In the genomic region with DNA sequence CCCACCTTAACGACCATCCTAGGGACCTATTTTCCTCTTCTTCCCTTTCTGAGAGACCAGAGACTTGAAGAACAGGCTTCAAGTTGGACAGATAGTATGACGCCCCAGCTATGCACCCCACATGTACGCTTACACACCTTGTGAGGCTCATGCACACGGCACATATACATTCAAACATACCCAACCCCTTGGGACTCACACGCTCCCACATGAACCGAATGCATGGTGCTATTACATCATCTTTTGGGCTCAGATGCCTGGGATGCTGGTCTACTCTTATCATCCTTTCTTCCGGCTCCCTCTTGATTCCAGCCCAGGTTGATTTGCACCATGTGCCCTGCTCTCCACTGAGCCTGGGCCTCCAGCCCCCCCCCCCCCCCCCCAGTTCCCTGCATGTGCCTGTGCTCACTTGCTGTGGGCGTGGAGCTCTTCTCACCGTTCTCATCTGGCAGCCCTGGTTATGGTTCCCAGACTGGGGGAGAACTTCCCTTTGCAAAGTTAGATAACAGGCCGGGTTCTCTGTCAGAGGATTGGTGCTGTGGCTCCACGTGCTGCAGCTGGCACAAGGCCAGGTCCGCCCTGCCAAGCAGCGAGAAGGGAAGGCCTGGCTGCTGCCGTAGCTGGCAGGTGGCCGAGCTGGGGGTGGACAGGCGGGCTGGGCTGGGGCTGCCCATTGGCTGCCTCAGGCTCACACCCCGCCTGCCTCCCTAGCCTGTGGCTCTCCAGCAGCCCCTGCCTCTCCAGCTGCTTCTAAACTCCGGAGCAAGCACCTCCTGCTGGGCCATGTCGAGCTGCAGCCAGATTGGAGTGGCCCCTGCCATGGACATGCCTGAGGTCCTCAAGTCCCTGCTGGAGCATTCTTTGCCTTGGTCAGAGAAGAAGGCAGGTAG, we compare ENCODE assay signal across 8 mouse cellular contexts. TPM values are rescaled to one million over a fixed set of nuclear protein-coding genes. Genes with fewer than 3 reads are reported as not detected.
DNase-seq lines count a peak whose midpoint lies in the region; ATAC-seq and TF ChIP-seq lines count a peak whose summit lies in the region.

A gene (plus strand): TSS at position 421 of the 890 bp plus-strand sequence.

- no peaks in the 10 kb centered on the region for H3K9me3 ChIP-seq in ES-Bruce4 (replicated peaks; ENCODE audit: control insufficient read depth, insufficient read depth, low read length, poor library complexity, severe bottlenecking)
- H3K9me3 ChIP-seq in forebrain, embryonic 13.5 days (replicated peaks): no peaks in the 10 kb centered on the region
- H3K9me3 ChIP-seq in liver, postnatal 0 days (ENCODE audit: low read length): no peaks in the 10 kb centered on the region
- H3K9me3 ChIP-seq in neural tube, embryonic 14.5 days (ENCODE audit: control insufficient read depth, low read length): no peaks in the 10 kb centered on the region

- no peaks in the 10 kb centered on the region for H3K27me3 ChIP-seq in ES-Bruce4 (ENCODE audit: control insufficient read depth, insufficient read depth, low read length, poor library complexity, severe bottlenecking)
- H3K27me3 ChIP-seq in forebrain, embryonic 13.5 days: no peaks in the 10 kb centered on the region
- H3K27me3 ChIP-seq in liver, postnatal 0 days (ENCODE audit: insufficient read depth, low read length): no peaks in the 10 kb centered on the region
- no peaks in the 10 kb centered on the region for H3K27me3 ChIP-seq in neural tube, embryonic 14.5 days (ENCODE audit: control insufficient read depth, insufficient read depth, low read length)

- no peak within 1 kb of the TSS for H3K27ac ChIP-seq in ES-Bruce4 (ENCODE audit: insufficient read depth, low read length)
- H3K27ac ChIP-seq in forebrain, embryonic 13.5 days: peak within 1 kb of the TSS; percentile 79
- peak within 1 kb of the TSS; percentile 79 for H3K27ac ChIP-seq in liver, postnatal 0 days (ENCODE audit: low read depth)
- no peak within 1 kb of the TSS; the same call in 1 of the 2 replicates for H3K27ac ChIP-seq in neural tube, embryonic 14.5 days (ENCODE audit: low read depth, low read length)

- peak; percentile 85 for ATAC-seq in cerebellum, adult (ENCODE audit: insufficient number of reproducible peaks, low FRiP score, low TSS enrichment)
- peak; percentile 98 for ATAC-seq in forebrain, embryonic 13.5 days
- ATAC-seq in liver, postnatal 0 days: peak; percentile 94
- ATAC-seq in neural tube, embryonic 14.5 days (ENCODE audit: low read depth): peak; percentile 97

- no peak for TF ChIP-seq CTCF in ES-Bruce4 (IDR thresholded peaks at IDR 0.05; ENCODE audit: low read depth, low read length)
- peak; percentile 53 for TF ChIP-seq CTCF in liver, postnatal 0 days (IDR thresholded peaks at IDR 0.05; ENCODE audit: low read depth)

- no peak within 1 kb of the TSS for H3K9ac ChIP-seq in ES-Bruce4 (ENCODE audit: low read depth, poor library complexity, severe bottlenecking)
- peak within 1 kb of the TSS; percentile 60 for H3K9ac ChIP-seq in forebrain, embryonic 13.5 days
- H3K9ac ChIP-seq in liver, postnatal 0 days (replicated peaks): peak within 1 kb of the TSS; percentile 57
- H3K9ac ChIP-seq in neural tube, embryonic 14.5 days (replicated peaks; ENCODE audit: low read depth, low read length): peak within 1 kb of the TSS; percentile 47; the same call in 1 of the 2 replicates

- intact Hi-C loops in heart, postnatal 10 days (cut with DNase I): loop anchor here (2.0 kb wide), 1 partner anchor 57 kb away; a partner anchor contains a TSS

- DNase-seq in heart, postnatal 10 days: peak; percentile 100
- DNase-seq in large intestine, adult 2 months (ENCODE audit: low read depth, low spot score): peak; percentile 87
- DNase-seq in liver, postnatal 0 days: peak; percentile 98
- peak; percentile 100 for DNase-seq in testis, postnatal 10 days (ENCODE audit: low spot score)

- no peaks in the 10 kb centered on the region for H3K36me3 ChIP-seq in ES-Bruce4 (ENCODE audit: control insufficient read depth, insufficient read depth, low read length, poor library complexity, severe bottlenecking)
- no peaks in the 10 kb centered on the region for H3K36me3 ChIP-seq in forebrain, embryonic 13.5 days (ENCODE audit: poor library complexity, severe bottlenecking)
- no peaks in the 10 kb centered on the region for H3K36me3 ChIP-seq in liver, postnatal 0 days (replicated peaks; ENCODE audit: insufficient read depth, low read length)
- H3K36me3 ChIP-seq in neural tube, embryonic 14.5 days (ENCODE audit: control insufficient read depth, insufficient read depth, low read length): no peaks in the 10 kb centered on the region

- H3K4me1 ChIP-seq in ES-Bruce4 (ENCODE audit: control insufficient read depth, insufficient read depth, low read length): no peaks in the 10 kb centered on the region
- H3K4me1 ChIP-seq in forebrain, embryonic 13.5 days: peaks cover 28% of the 10 kb centered on the region
- H3K4me1 ChIP-seq in liver, postnatal 0 days (ENCODE audit: insufficient read depth): peaks cover 25% of the 10 kb centered on the region
- peaks cover 13% of the 10 kb centered on the region; the same call in 1 of the 2 replicates for H3K4me1 ChIP-seq in neural tube, embryonic 14.5 days (ENCODE audit: control insufficient read depth, insufficient read depth, low read length)

- H3K4me3 ChIP-seq in ES-Bruce4 (ENCODE audit: low read depth, low read length): peak within 1 kb of the TSS; percentile 7; the same call in 1 of the 2 replicates
- H3K4me3 ChIP-seq in forebrain, embryonic 13.5 days: peak within 1 kb of the TSS; percentile 27
- peak within 1 kb of the TSS; percentile 35 for H3K4me3 ChIP-seq in liver, postnatal 0 days (ENCODE audit: low read depth, low read length)
- H3K4me3 ChIP-seq in neural tube, embryonic 14.5 days (ENCODE audit: low read depth, low read length): peak within 1 kb of the TSS; percentile 22

- no peak for TF ChIP-seq POLR2A in ES-Bruce4 (IDR thresholded peaks at IDR 0.05; ENCODE audit: insufficient read depth, low read length)

- peak within 1 kb of the TSS; percentile 60 for H3K4me2 ChIP-seq in forebrain, embryonic 13.5 days
- peak within 1 kb of the TSS; percentile 75 for H3K4me2 ChIP-seq in liver, postnatal 0 days (ENCODE audit: low read depth, low read length)
- peak within 1 kb of the TSS; percentile 49 for H3K4me2 ChIP-seq in neural tube, embryonic 14.5 days (ENCODE audit: low read depth, low read length)

- WGBS in forebrain, embryonic 13.5 days: 23% methylated on average over 19 of the region's 19 CpGs
- 13% methylated on average over 19 of the region's 19 CpGs for WGBS in large intestine, adult 2 months
- WGBS in liver, postnatal 0 days (ENCODE audit: insufficient replicate concordance): 14% methylated on average over 17 of the region's 19 CpGs
- 27% methylated on average over 19 of the region's 19 CpGs for WGBS in neural tube, embryonic 14.5 days

- TF ChIP-seq EP300 in ES-Bruce4 (IDR thresholded peaks at IDR 0.05; ENCODE audit: insufficient read depth, low read depth, low read length): no peak
- peak; percentile 56; the same call in 1 of the 2 replicates for TF ChIP-seq EP300 in liver, postnatal 0 days (IDR thresholded peaks at IDR 0.05; ENCODE audit: low read depth)

RNA-seq across cellular contexts. Expression of the gene that starts here (rescaled TPM):
- 33.9 and 36.0 TPM in 2 replicates for polyA plus RNA-seq in ES-Bruce4 (2011; ENCODE audit: insufficient read depth, insufficient read length, low read depth, missing spikeins)
- 24.2 and 24.9 TPM in 2 replicates for polyA plus RNA-seq in forebrain, embryonic 13.5 days (2015; fragmentation: Nextera tagmentation; extraction: Ambion mirVana)
- total RNA-seq in heart, postnatal 10 days (2021): 10 to 100 TPM; 51.7 to 74.0 TPM
- polyA plus RNA-seq in large intestine, adult 2 months (2012; rRNA removed): 5.9 and 11.3 TPM in 2 replicates
- polyA plus RNA-seq in liver, postnatal 0 days (2015; fragmentation: Nextera tagmentation; extraction: Ambion mirVana): 14.0 and 16.3 TPM in 2 replicates
- 17.9 and 19.3 TPM in 2 replicates for polyA plus RNA-seq in neural tube, embryonic 14.5 days (2014; fragmentation: Nextera tagmentation; extraction: Ambion mirVana)

Comparison
In these comparisons a context has a peak if more than half of its experiments do, and no peak if none do; other contexts are left out.
1. H3K27ac ChIP-seq: peak in forebrain, embryonic 13.5 days (single experiment) and liver, postnatal 0 days (single experiment); none in ES-Bruce4 (single experiment) and neural tube, embryonic 14.5 days (single experiment).
2. Peak in every context shown above with its lines, with median percentiles within 50 percentile points of each other: H3K4me3 ChIP-seq, ATAC-seq, H3K4me2 ChIP-seq and DNase-seq.